Mouse (Mus musculus): ENCODE results near the gene Actn1.
"Not testable (repeated sequence)": the region's sequence is repeated elsewhere in the genome, so short reads cannot be mapped to it uniquely, and the experiment has no call there.

Actn1 gene

GRCm38 (mm10) chr12:80260056-80260743, at the start of gene Actn1:
Gene Actn1, minus strand, starts transcription at chr12:80260371.
- DNase-seq = peak; percentile 96

GRCm38 (mm10) chr12:80307556-80307955, 47.4 kb upstream of the Actn1 start:
- DNase-seq = no peak

- no peak for DNase-seq
Observed at GRCm38 (mm10) chr12:80304518-80304917, 44.3 kb upstream of the Actn1 start.

- DNase-seq = no peak
Observed at GRCm38 (mm10) chr12:80300833-80301456, 40.8 kb upstream of the Actn1 start.

GRCm38 (mm10) chr12:80298714-80299113, 38.5 kb upstream of the Actn1 start:
- no peak for DNase-seq

- DNase-seq = no peak
Observed at GRCm38 (mm10) chr12:80291895-80292435, 31.8 kb upstream of the Actn1 start.

GRCm38 (mm10) chr12:80290964-80291363, 30.8 kb upstream of the Actn1 start:
- no peak for DNase-seq

GRCm38 (mm10) chr12:80290483-80290882, 30.3 kb upstream of the Actn1 start:
- DNase-seq = no peak

GRCm38 (mm10) chr12:80289722-80290121, 29.6 kb upstream of the Actn1 start:
- DNase-seq = no peak

GRCm38 (mm10) chr12:80285890-80286289, 25.7 kb upstream of the Actn1 start:
- no peak for DNase-seq

- DNase-seq = not testable (repeated sequence)
Observed at GRCm38 (mm10) chr12:80284251-80284650, 24.1 kb upstream of the Actn1 start.

GRCm38 (mm10) chr12:80278866-80279265, 18.7 kb upstream of the Actn1 start:
- DNase-seq = no peak

GRCm38 (mm10) chr12:80277428-80277827, 17.3 kb upstream of the Actn1 start:
- DNase-seq = no peak

GRCm38 (mm10) chr12:80275187-80275820, 15.1 kb upstream of the Actn1 start:
- peak; percentile 48 for DNase-seq

- DNase-seq = peak; percentile 69
Observed at GRCm38 (mm10) chr12:80273020-80273686, 13.0 kb upstream of the Actn1 start.

GRCm38 (mm10) chr12:80271806-80272205, 11.6 kb upstream of the Actn1 start:
- DNase-seq = no peak

GRCm38 (mm10) chr12:80270924-80271323, 10.8 kb upstream of the Actn1 start:
- DNase-seq = no peak

- DNase-seq = no peak
Observed at GRCm38 (mm10) chr12:80269303-80269702, 9.1 kb upstream of the Actn1 start.

- DNase-seq = no peak
Observed at GRCm38 (mm10) chr12:80267962-80268361, 7.8 kb upstream of the Actn1 start.

GRCm38 (mm10) chr12:80264388-80264787, 4.2 kb upstream of the Actn1 start:
- not testable (repeated sequence) for DNase-seq

- peak; percentile 81 for DNase-seq
Observed at GRCm38 (mm10) chr12:80260744-80261695, 849 bp upstream of the Actn1 start.
